Mouse (Mus musculus): ENCODE measurements at regions not wholly inside any gene's neighbourhood (a gene's known extent, or its start where the extent isn't known, plus 50 kb on each side); places are given as distances from the start of the nearest gene placed in this dataset.

- H3K27ac ChIP-seq, result no peak overlapping the region
- H3K9ac ChIP-seq (replicated peaks; ENCODE audit: low read length), result no peak overlapping the region
- TF ChIP-seq CTCF (IDR thresholded peaks at IDR 0.05; ENCODE audit: low read depth), result peak; percentile 24
- H3K27me3 ChIP-seq (ENCODE audit: insufficient read depth, low read length), result no peaks in the 10 kb centered on the region
- H3K4me3 ChIP-seq (ENCODE audit: low read length), result no peak overlapping the region
- H3K9me3 ChIP-seq (ENCODE audit: low read length), result no peaks in the 10 kb centered on the region
- H3K36me3 ChIP-seq (ENCODE audit: insufficient read depth, low read length), result no peaks in the 10 kb centered on the region
- DNase-seq (ENCODE audit: low spot score) (no peak), ATAC-seq (no peak)
- H3K4me2 ChIP-seq (ENCODE audit: low read depth, low read length), result no peak overlapping the region
- 89% methylated on average over 9 of the region's 9 CpGs for WGBS
- H3K4me1 ChIP-seq (ENCODE audit: insufficient read depth, low read length), result no peaks in the 10 kb centered on the region
Measured at GRCm38 (mm10) chr16:70232706-70233105, 81.0 kb upstream of the Gbe1 start.

GRCm38 (mm10) chr16:70235189-70235588 lies 78.6 kb upstream of the Gbe1 start:
- H3K27ac ChIP-seq, result no peak overlapping the region
- no peak overlapping the region for H3K4me2 ChIP-seq (ENCODE audit: low read depth, low read length)
- WGBS, result 93% methylated on average over 4 of the region's 4 CpGs
- no peaks in the 10 kb centered on the region for H3K36me3 ChIP-seq (ENCODE audit: insufficient read depth, low read length)
- H3K9ac ChIP-seq (replicated peaks; ENCODE audit: low read length), result no peak overlapping the region
- TF ChIP-seq CTCF (IDR thresholded peaks at IDR 0.05; ENCODE audit: low read depth), result no peak
- H3K27me3 ChIP-seq (ENCODE audit: insufficient read depth, low read length), result no peaks in the 10 kb centered on the region
- no peak for DNase-seq (ENCODE audit: low spot score)
- H3K9me3 ChIP-seq (ENCODE audit: low read length), result no peaks in the 10 kb centered on the region
- no peak overlapping the region for H3K4me3 ChIP-seq (ENCODE audit: low read length)
- peaks cover 7% of the 10 kb centered on the region; the same call in 1 of the 2 replicates for H3K4me1 ChIP-seq (ENCODE audit: insufficient read depth, low read length)
- no peak for ATAC-seq

GRCm38 (mm10) chr16:70239432-70239941 lies 74.3 kb upstream of the Gbe1 start:
- H3K4me2 ChIP-seq (ENCODE audit: low read depth, low read length), result no peak overlapping the region
- no peaks in the 10 kb centered on the region for H3K36me3 ChIP-seq (ENCODE audit: insufficient read depth, low read length)
- H3K27me3 ChIP-seq (ENCODE audit: insufficient read depth, low read length), result no peaks in the 10 kb centered on the region
- H3K9ac ChIP-seq (replicated peaks; ENCODE audit: low read length), result no peak overlapping the region
- DNase-seq (ENCODE audit: low spot score) (peak; percentile 13), ATAC-seq (peak; percentile 63; the same call in 1 of the 2 replicates)
- H3K9me3 ChIP-seq (ENCODE audit: low read length), result no peaks in the 10 kb centered on the region
- 25% methylated on average over 7 of the region's 7 CpGs for WGBS
- H3K4me1 ChIP-seq (ENCODE audit: insufficient read depth, low read length), result peaks cover 7% of the 10 kb centered on the region; the same call in 1 of the 2 replicates
- TF ChIP-seq CTCF (IDR thresholded peaks at IDR 0.05; ENCODE audit: low read depth), result no peak
- H3K4me3 ChIP-seq (ENCODE audit: low read length), result no peak overlapping the region
- peak overlapping the region; percentile 41; the same call in 1 of the 2 replicates for H3K27ac ChIP-seq

GRCm38 (mm10) chr16:70244205-70244756 lies 69.5 kb upstream of the Gbe1 start:
- Histone ChIP-seq H3K36me3 (ENCODE audit: insufficient read depth, low read length) (no peaks in the 10 kb centered on the region), H3K9ac (replicated peaks; ENCODE audit: low read length) (no peak overlapping the region), H3K4me2 (ENCODE audit: low read depth, low read length) (no peak overlapping the region), H3K4me3 (ENCODE audit: low read length) (no peak overlapping the region), H3K9me3 (ENCODE audit: low read length) (no peaks in the 10 kb centered on the region), H3K27me3 (ENCODE audit: insufficient read depth, low read length) (no peaks in the 10 kb centered on the region), H3K4me1 (ENCODE audit: insufficient read depth, low read length) (peaks cover 6% of the 10 kb centered on the region; the same call in 1 of the 2 replicates), H3K27ac (no peak overlapping the region)
- no peak for TF ChIP-seq CTCF (IDR thresholded peaks at IDR 0.05; ENCODE audit: low read depth)
- no peak for ATAC-seq
- 74% methylated on average over 4 of the region's 4 CpGs for WGBS
- no peak for DNase-seq (ENCODE audit: low spot score)

- H3K4me2 ChIP-seq (ENCODE audit: low read depth, low read length), result no peak overlapping the region
- no peak overlapping the region for H3K9ac ChIP-seq (replicated peaks; ENCODE audit: low read length)
- DNase-seq (ENCODE audit: low spot score) (no peak), ATAC-seq (no peak)
- no peak for TF ChIP-seq CTCF (IDR thresholded peaks at IDR 0.05; ENCODE audit: low read depth)
- H3K27ac ChIP-seq, result no peak overlapping the region
- WGBS, result 75% methylated on average over 2 of the region's 2 CpGs
- no peak overlapping the region for H3K4me3 ChIP-seq (ENCODE audit: low read length)
- no peaks in the 10 kb centered on the region for H3K36me3 ChIP-seq (ENCODE audit: insufficient read depth, low read length)
- no peaks in the 10 kb centered on the region for H3K4me1 ChIP-seq (ENCODE audit: insufficient read depth, low read length)
- H3K27me3 ChIP-seq (ENCODE audit: insufficient read depth, low read length), result no peaks in the 10 kb centered on the region
- no peaks in the 10 kb centered on the region for H3K9me3 ChIP-seq (ENCODE audit: low read length)
Measured at GRCm38 (mm10) chr16:70244963-70245362, 68.8 kb upstream of the Gbe1 start.

- ATAC-seq (no peak), DNase-seq (ENCODE audit: low spot score) (no peak)
- no peaks in the 10 kb centered on the region for H3K9me3 ChIP-seq (ENCODE audit: low read length)
- H3K27ac ChIP-seq, result no peak overlapping the region
- H3K4me2 ChIP-seq (ENCODE audit: low read depth, low read length), result no peak overlapping the region
- no peak overlapping the region for H3K9ac ChIP-seq (replicated peaks; ENCODE audit: low read length)
- no peak for TF ChIP-seq CTCF (IDR thresholded peaks at IDR 0.05; ENCODE audit: low read depth)
- no peaks in the 10 kb centered on the region for H3K36me3 ChIP-seq (ENCODE audit: insufficient read depth, low read length)
- H3K4me3 ChIP-seq (ENCODE audit: low read length), result no peak overlapping the region
- no peaks in the 10 kb centered on the region for H3K27me3 ChIP-seq (ENCODE audit: insufficient read depth, low read length)
- no peaks in the 10 kb centered on the region for H3K4me1 ChIP-seq (ENCODE audit: insufficient read depth, low read length)
- 82% methylated on average over 1 of the region's 1 CpGs for WGBS
Measured at GRCm38 (mm10) chr16:70259364-70259763, 54.4 kb upstream of the Gbe1 start.

GRCm38 (mm10) chr16:70260151-70260550 lies 53.6 kb upstream of the Gbe1 start:
- Histone ChIP-seq H3K4me1 (ENCODE audit: insufficient read depth, low read length) (no peaks in the 10 kb centered on the region), H3K4me3 (ENCODE audit: low read length) (no peak overlapping the region), H3K4me2 (ENCODE audit: low read depth, low read length) (no peak overlapping the region), H3K9me3 (ENCODE audit: low read length) (no peaks in the 10 kb centered on the region), H3K36me3 (ENCODE audit: insufficient read depth, low read length) (no peaks in the 10 kb centered on the region), H3K9ac (replicated peaks; ENCODE audit: low read length) (no peak overlapping the region), H3K27ac (no peak overlapping the region), H3K27me3 (ENCODE audit: insufficient read depth, low read length) (no peaks in the 10 kb centered on the region)
- ATAC-seq (no peak), DNase-seq (ENCODE audit: low spot score) (no peak)
- TF ChIP-seq CTCF (IDR thresholded peaks at IDR 0.05; ENCODE audit: low read depth), result no peak
- WGBS, result 66% methylated on average over 1 of the region's 1 CpGs

Measured in hindbrain, postnatal 0 days (tissue).